Mouse (Mus musculus): ENCODE results near the gene Rnf17. TPM values are rescaled to one million over a fixed set of nuclear protein-coding genes. Genes with fewer than 3 reads are reported as not detected.

The Rnf17 gene
- total and polyA plus RNA-seq, 3 experiments, result 37.0 to 183 (median 46.4) TPM

- TF ChIP-seq JUND (IDR thresholded peaks at IDR 0.05; ENCODE audit: low read depth, low read length) (no peak), EP300 (IDR thresholded peaks at IDR 0.05; ENCODE audit: low read depth in 1 of 2, low read length in 2 of 2) (no peak), MYB (IDR thresholded peaks at IDR 0.05; ENCODE audit: low read depth, low read length) (0 out of 2 replicates have a peak, but pooled peaks have one; percentile 27), MXI1 (IDR thresholded peaks at IDR 0.05; ENCODE audit: low read depth, low read length) (peak; percentile 62), GATA1 (IDR thresholded peaks at IDR 0.05; ENCODE audit: low read depth, low read length) (peak; percentile 42; the same call in 1 of the 2 replicates), UBTF (IDR thresholded peaks at IDR 0.05; ENCODE audit: borderline replicate concordance, insufficient read depth, low read depth, low read length) (peak; percentile 87; the same call in 1 of the 2 replicates), KAT2A (conservative IDR thresholded peaks at IDR 0.05; ENCODE audit: low read depth, low read length) (peak; percentile 92), POLR2AphosphoS2 (IDR thresholded peaks at IDR 0.05; ENCODE audit: low read length) (peak; percentile 38; the same call in 1 of the 2 replicates)
These were observed 169.1 kb downstream of the Rnf17 start (continued) for GRCm38 (mm10) chr14:56571310-56572093.

GRCm38 (mm10) chr14:56572546-56572945 lies 170.2 kb downstream of the Rnf17 start:
- Histone ChIP-seq H3K79me2 (ENCODE audit: control insufficient read depth, insufficient read depth, low read length, poor library complexity) (peaks cover 6% of the 10 kb centered on the region), H3K4me3 (ENCODE audit: control insufficient read depth in 1 of 2, insufficient read depth in 1 of 2, low read depth in 2 of 2, low read length in 2 of 2) (0 out of 4 replicates have a peak overlapping the region, but pooled peaks of 1 of the 2 experiments have one; percentile 50), H3K9me3 (replicated peaks; ENCODE audit: insufficient read depth, low read length) (no peaks in the 10 kb centered on the region), H3K9ac (ENCODE audit: control insufficient read depth, low read depth, low read length, poor library complexity, severe bottlenecking) (no peak overlapping the region), H3K36me3 (ENCODE audit: control insufficient read depth in 1 of 2, insufficient read depth in 2 of 2, low read length in 2 of 2) (peaks cover 0 to 18% of the 10 kb centered on the region in 2 experiments; a peak in 2 of 4 replicates), H3K27ac (ENCODE audit: control insufficient read depth, low read depth, low read length) (no peak overlapping the region), H3K27me3 (ENCODE audit: control insufficient read depth in 1 of 2, insufficient read depth in 2 of 2, low read length in 2 of 2) (no peaks in the 10 kb centered on the region), H3K4me1 (ENCODE audit: control insufficient read depth in 1 of 2, insufficient read depth in 2 of 2, low read length in 2 of 2) (peaks cover 2 to 11% of the 10 kb centered on the region in 2 experiments; a peak in 2 of 4 replicates)
- no peak for TF ChIP-seq POLR2AphosphoS5 (IDR thresholded peaks at IDR 0.05; ENCODE audit: borderline replicate concordance, low read depth, low read length)
- no peak for TF ChIP-seq MYC (IDR thresholded peaks at IDR 0.05; ENCODE audit: low read depth, low read length)
- TF ChIP-seq ETS1 (IDR thresholded peaks at IDR 0.05; ENCODE audit: low read depth, low read length), result no peak
- no peak for TF ChIP-seq JUND (IDR thresholded peaks at IDR 0.05; ENCODE audit: low read depth, low read length)
- TF ChIP-seq MAFK (IDR thresholded peaks at IDR 0.05; ENCODE audit: borderline replicate concordance, low read depth, low read length), result no peak
- TF ChIP-seq KAT2A (conservative IDR thresholded peaks at IDR 0.05; ENCODE audit: low read depth, low read length), result no peak
- no peak for TF ChIP-seq ELF1 (IDR thresholded peaks at IDR 0.05; ENCODE audit: low read depth, low read length)
- TF ChIP-seq ZNF384 (IDR thresholded peaks at IDR 0.05; ENCODE audit: low read depth, low read length), result no peak
- TF ChIP-seq ZC3H11A (IDR thresholded peaks at IDR 0.05; ENCODE audit: low read depth, low read length), result no peak
- no peak for TF ChIP-seq HCFC1 (IDR thresholded peaks at IDR 0.05; ENCODE audit: low read depth, low read length)
- no peak for TF ChIP-seq NRF1 (IDR thresholded peaks at IDR 0.05; ENCODE audit: insufficient read depth, low read depth, low read length, poor library complexity, severe bottlenecking)
- no peak for TF ChIP-seq ZKSCAN1 (IDR thresholded peaks at IDR 0.05; ENCODE audit: low read depth, low read length)
- no peak for TF ChIP-seq TCF12 (IDR thresholded peaks at IDR 0.05; ENCODE audit: low read depth, low read length)
- DNase-seq (ENCODE audit: low read depth, low spot score), result no peak

Other genes with a start within 250 kb of the Rnf17 start
- not detected in 2 replicates for gene Gzmg, start 243.0 kb upstream of the Rnf17 start, total RNA-seq (2012; rRNA removed)
- not detected for gene Gzmg, start 243.0 kb upstream of the Rnf17 start, polyA plus RNA-seq (2012; ENCODE audit: insufficient read depth in 1 of 2, insufficient read length in 2 of 2, low read depth in 1 of 2, low replicate concordance in 2 of 2, missing spikeins in 1 of 2)
- not detected in 2 replicates for gene Gzmn, start 228.0 kb upstream of the Rnf17 start, total RNA-seq (2012; rRNA removed)
- not detected for gene Gzmn, start 228.0 kb upstream of the Rnf17 start, polyA plus RNA-seq (2012; ENCODE audit: insufficient read depth in 1 of 2, insufficient read length in 2 of 2, low read depth in 1 of 2, low replicate concordance in 2 of 2, missing spikeins in 1 of 2)
- gene Gzmf, start 191.2 kb upstream of the Rnf17 start, total RNA-seq (2012; rRNA removed), result not detected in 2 replicates
- gene Gzmf, start 191.2 kb upstream of the Rnf17 start, polyA plus RNA-seq (2012; ENCODE audit: insufficient read depth in 1 of 2, insufficient read length in 2 of 2, low read depth in 1 of 2, low replicate concordance in 2 of 2, missing spikeins in 1 of 2), result not detected
- not detected in 2 replicates for gene Gzmc, start 167.9 kb upstream of the Rnf17 start, total RNA-seq (2012; rRNA removed)
- not detected for gene Gzmc, start 167.9 kb upstream of the Rnf17 start, polyA plus RNA-seq (2012; ENCODE audit: insufficient read depth in 1 of 2, insufficient read length in 2 of 2, low read depth in 1 of 2, low replicate concordance in 2 of 2, missing spikeins in 1 of 2)
- 1.4 and 1.7 TPM in 2 replicates for gene Gzmb, start 140.3 kb upstream of the Rnf17 start, total RNA-seq (2012; rRNA removed)
- under 1 TPM in 1 of 2 experiments, not detected in 1; 0.64 TPM for gene Gzmb, start 140.3 kb upstream of the Rnf17 start, polyA plus RNA-seq (2012; ENCODE audit: insufficient read depth in 1 of 2, insufficient read length in 2 of 2, low read depth in 1 of 2, low replicate concordance in 2 of 2, missing spikeins in 1 of 2)
- not detected in 2 replicates for gene Atp12a, start 37.5 kb upstream of the Rnf17 start, total RNA-seq (2012; rRNA removed)
- gene Atp12a, start 37.5 kb upstream of the Rnf17 start, polyA plus RNA-seq (2012; ENCODE audit: insufficient read depth in 1 of 2, insufficient read length in 2 of 2, low read depth in 1 of 2, low replicate concordance in 2 of 2, missing spikeins in 1 of 2), result not detected
- 2.8 and 3.2 TPM in 2 replicates for gene Cenpj, start 172.8 kb downstream of the Rnf17 start, total RNA-seq (2012; rRNA removed)
- 1 to 10 TPM in 1 of 2 experiments, not detected in 1; 7.5 TPM for gene Cenpj, start 172.8 kb downstream of the Rnf17 start, polyA plus RNA-seq (2012; ENCODE audit: insufficient read depth in 1 of 2, insufficient read length in 2 of 2, low read depth in 1 of 2, low replicate concordance in 2 of 2, missing spikeins in 1 of 2)
- 1.5 and 2.2 TPM in 2 replicates for gene Parp4, start 173.0 kb downstream of the Rnf17 start, total RNA-seq (2012; rRNA removed)
- gene Parp4, start 173.0 kb downstream of the Rnf17 start, polyA plus RNA-seq (2012; ENCODE audit: insufficient read depth in 1 of 2, insufficient read length in 2 of 2, low read depth in 1 of 2, low replicate concordance in 2 of 2, missing spikeins in 1 of 2), result 1 to 10 TPM in 1 of 2 experiments, not detected in 1; 5.2 TPM